Mouse (Mus musculus) limb, embryonic 11.5 days (tissue): ENCODE measurements at regions not wholly inside any gene's neighbourhood (a gene's known extent, or its start where the extent isn't known, plus 50 kb on each side); places are given as distances from the start of the nearest gene placed in this dataset.

Source experiments
- ATAC-seq: fragments of 200-750 bp; cut with Nextera tagmentation; 2 replicates; pipeline ENCODE4 v1.8.0; 2017; ENCODE audit warnings: low read depth; ENCODE audit not compliant: insufficient number of reproducible peaks, low FRiP score, low TSS enrichment
- DNase-seq: peaks from one replicate; pipeline ENCODE4 v3.0.0-alpha.2; 2015; ENCODE audit warnings: low spot score
- H3K27ac ChIP-seq: fragments of 300-500 bp; sonication (generic); replicated peaks from 2 replicates; pipeline ENCODE4 v1.5.1; 2014; ENCODE audit warnings: low read depth, mild to moderate bottlenecking, low read length
- H3K27me3 ChIP-seq: fragments of 300-500 bp; sonication (generic); 2 replicates; pipeline ENCODE4 v1.6.1; 2014; ENCODE audit warnings: mild to moderate bottlenecking, low read length, mixed read lengths; ENCODE audit not compliant: control insufficient read depth, insufficient read depth
- H3K36me3 ChIP-seq: fragments of 300-500 bp; sonication (generic); 2 replicates; pipeline ENCODE4 v1.6.1; 2014; ENCODE audit warnings: mild to moderate bottlenecking, low read length, moderate library complexity, mixed read lengths; ENCODE audit not compliant: control insufficient read depth, insufficient read depth
- H3K4me1 ChIP-seq: fragments of 300-500 bp; sonication (generic); 2 replicates; pipeline ENCODE4 v1.6.1; 2014; ENCODE audit warnings: low read length, mixed read lengths; ENCODE audit not compliant: control insufficient read depth, insufficient read depth
- H3K4me2 ChIP-seq: fragments of 300-500 bp; sonication (generic); 2 replicates; pipeline ENCODE4 v1.6.1; 2014; ENCODE audit warnings: low read depth, mild to moderate bottlenecking, moderate library complexity; ENCODE audit not compliant: severe bottlenecking
- H3K4me3 ChIP-seq: fragments of 300-500 bp; sonication (generic); 2 replicates; pipeline ENCODE4 v1.5.1; 2014; ENCODE audit warnings: low read depth, low read length
- H3K9ac ChIP-seq: fragments of 300-500 bp; sonication (generic); 2 replicates; pipeline ENCODE4 v1.6.1; 2014; ENCODE audit warnings: mild to moderate bottlenecking, low read length
- H3K9me3 ChIP-seq: fragments of 300-500 bp; sonication (generic); 2 replicates; pipeline ENCODE4 v1.6.1; 2016; ENCODE audit warnings: low read length; ENCODE audit not compliant: control insufficient read depth
- WGBS: fragments of 180-500 bp; shearing (Covaris S2); extraction: QIAGEN DNeasy Blood & Tissue Kit; methylation state at CpG from one replicate; pipeline ENCODE4 v1.1.7; 2014; 5-methylcytosine and 5-hydroxymethylcytosine counted together

DNA sequence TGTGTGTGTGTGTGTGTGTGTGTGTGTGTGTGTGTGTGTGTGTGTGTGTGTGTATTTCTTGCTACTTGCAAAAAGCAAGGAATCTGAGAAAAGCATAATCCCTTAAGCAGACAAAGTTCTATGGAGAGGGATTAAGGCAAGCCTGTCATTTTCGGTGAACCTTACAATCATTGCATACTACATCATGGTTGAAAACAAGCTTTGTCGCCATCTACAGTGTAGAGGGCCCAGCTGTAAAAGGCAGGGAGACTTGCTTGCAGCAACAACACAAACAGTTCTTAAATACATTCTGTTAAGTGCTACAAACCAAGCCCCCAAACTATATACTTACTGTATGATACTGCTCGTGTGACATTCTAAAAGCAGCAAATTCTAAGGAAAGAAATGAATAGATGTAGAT is 216.0 kb upstream of the Mon1b start:
- Histone ChIP-seq H3K27me3 (no peaks in the 10 kb centered on the region), H3K27ac (no peak overlapping the region), H3K4me2 (no peak overlapping the region), H3K36me3 (no peaks in the 10 kb centered on the region), H3K9me3 (no peaks in the 10 kb centered on the region), H3K4me1 (no peaks in the 10 kb centered on the region), H3K9ac (no peak overlapping the region), H3K4me3 (no peak overlapping the region)
- ATAC-seq (no peak), DNase-seq (no peak)
- WGBS = 85% methylated on average over 3 of the region's 3 CpGs

DNA sequence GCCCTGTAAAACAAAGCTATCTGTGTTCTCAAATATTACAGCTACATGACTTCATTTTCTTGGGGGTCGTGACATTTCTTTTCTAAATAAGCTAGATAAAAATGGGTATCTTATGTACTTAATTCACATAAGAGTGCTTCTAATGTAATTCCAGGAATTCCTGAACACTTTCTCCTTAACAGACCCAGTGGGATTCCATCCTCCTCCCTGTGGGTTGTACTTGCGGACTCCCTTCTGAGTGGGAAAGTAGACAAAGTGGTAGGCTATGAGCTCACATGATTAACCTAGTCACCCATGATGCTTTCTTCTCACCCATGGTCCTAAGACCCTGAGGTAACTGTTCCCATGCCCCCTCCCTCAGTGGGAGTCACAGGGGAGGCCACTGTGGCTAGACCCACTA is 212.7 kb upstream of the Mon1b start:
- WGBS = 90% methylated on average over 2 of the region's 2 CpGs
- no peak overlapping the region for H3K4me3 ChIP-seq
- H3K27ac ChIP-seq = no peak overlapping the region
- no peak for DNase-seq
- H3K4me1 ChIP-seq = no peaks in the 10 kb centered on the region
- H3K4me2 ChIP-seq = no peak overlapping the region
- H3K9ac ChIP-seq = no peak overlapping the region
- H3K9me3 ChIP-seq = no peaks in the 10 kb centered on the region
- ATAC-seq = no peak
- no peaks in the 10 kb centered on the region for H3K36me3 ChIP-seq
- H3K27me3 ChIP-seq = no peaks in the 10 kb centered on the region

DNA sequence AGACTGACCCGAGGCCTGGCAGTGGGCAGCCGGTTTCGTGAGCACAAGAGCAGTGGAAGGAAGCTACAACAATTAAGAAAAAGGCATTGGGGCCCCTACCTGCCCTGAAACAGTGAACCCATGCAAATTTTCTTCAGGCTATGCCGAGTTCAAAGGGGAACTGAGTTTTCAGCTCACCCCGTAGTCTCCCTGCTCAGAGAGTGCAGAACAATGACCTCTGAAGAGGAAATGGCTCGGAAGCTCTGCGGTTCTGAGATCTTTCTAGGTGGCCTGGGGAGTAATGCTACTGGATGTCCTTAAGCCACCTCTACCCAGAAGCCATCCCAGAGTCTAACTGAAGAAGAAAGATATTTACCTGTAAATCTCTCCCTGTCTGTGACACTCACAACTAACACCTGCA is 196.3 kb upstream of the Mon1b start:
- WGBS = 62% methylated on average over 7 of the region's 7 CpGs

DNA sequence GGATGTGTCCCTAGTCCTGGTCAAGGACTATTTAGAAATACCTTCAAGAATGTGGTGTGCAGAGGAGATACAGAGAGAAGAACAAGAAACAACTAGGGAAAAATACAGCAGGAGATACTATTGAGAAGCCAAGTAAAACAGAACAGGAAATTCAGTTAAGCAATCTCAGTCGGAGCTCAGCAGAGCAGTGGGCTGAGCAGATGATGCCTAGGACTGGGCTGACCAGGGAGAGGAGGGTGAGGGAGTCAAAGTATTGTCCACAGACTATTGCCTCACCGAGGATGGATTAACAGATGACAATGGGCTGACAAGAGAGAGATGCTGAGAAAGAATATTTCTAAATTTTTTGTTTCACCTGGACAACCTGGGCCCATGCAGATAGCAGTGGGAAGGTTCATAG is 181.4 kb upstream of the Mon1b start:
- no peak overlapping the region for H3K4me3 ChIP-seq
- DNase-seq (no peak), ATAC-seq (no peak)
- no peak overlapping the region for H3K9ac ChIP-seq
- H3K27ac ChIP-seq = no peak overlapping the region
- no peaks in the 10 kb centered on the region for H3K9me3 ChIP-seq
- no peaks in the 10 kb centered on the region for H3K27me3 ChIP-seq
- H3K4me2 ChIP-seq = no peak overlapping the region
- H3K4me1 ChIP-seq = no peaks in the 10 kb centered on the region
- 90% methylated on average over 2 of the region's 2 CpGs for WGBS
- H3K36me3 ChIP-seq = no peaks in the 10 kb centered on the region

More for the DNA sequence above, 196.3 kb upstream of the Mon1b start:
- Histone ChIP-seq H3K4me1 (no peaks in the 10 kb centered on the region), H3K4me3 (no peak overlapping the region), H3K36me3 (no peaks in the 10 kb centered on the region), H3K27me3 (no peaks in the 10 kb centered on the region), H3K9ac (no peak overlapping the region), H3K9me3 (no peaks in the 10 kb centered on the region), H3K4me2 (no peak overlapping the region), H3K27ac (no peak overlapping the region)
- DNase-seq = no peak
- no peak for ATAC-seq

DNA sequence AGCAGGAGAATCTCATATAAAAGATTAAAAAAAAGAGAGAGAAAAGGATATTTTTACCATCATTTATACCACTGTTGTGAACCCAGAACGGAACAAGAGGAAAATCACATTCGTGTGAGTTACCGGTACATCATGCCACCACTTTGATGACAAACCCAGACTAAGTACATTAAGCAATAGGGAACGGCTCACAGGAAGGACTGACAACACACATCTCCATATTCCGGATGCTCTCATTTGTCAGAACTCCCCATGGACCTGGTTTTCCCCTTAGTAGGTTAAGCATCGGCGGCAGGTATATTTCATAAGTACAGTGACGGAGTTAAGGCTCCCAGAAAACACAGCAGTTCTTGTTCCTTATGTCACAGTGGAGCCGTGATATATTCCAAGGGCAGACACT is 170.8 kb upstream of the Mon1b start:
- WGBS = 86% methylated on average over 9 of the region's 9 CpGs
- Histone ChIP-seq H3K9ac (no peak overlapping the region), H3K27me3 (no peaks in the 10 kb centered on the region), H3K36me3 (no peaks in the 10 kb centered on the region), H3K4me3 (no peak overlapping the region), H3K4me1 (no peaks in the 10 kb centered on the region), H3K9me3 (no peaks in the 10 kb centered on the region), H3K4me2 (no peak overlapping the region), H3K27ac (no peak overlapping the region)
- DNase-seq (no peak), ATAC-seq (no peak)

DNA sequence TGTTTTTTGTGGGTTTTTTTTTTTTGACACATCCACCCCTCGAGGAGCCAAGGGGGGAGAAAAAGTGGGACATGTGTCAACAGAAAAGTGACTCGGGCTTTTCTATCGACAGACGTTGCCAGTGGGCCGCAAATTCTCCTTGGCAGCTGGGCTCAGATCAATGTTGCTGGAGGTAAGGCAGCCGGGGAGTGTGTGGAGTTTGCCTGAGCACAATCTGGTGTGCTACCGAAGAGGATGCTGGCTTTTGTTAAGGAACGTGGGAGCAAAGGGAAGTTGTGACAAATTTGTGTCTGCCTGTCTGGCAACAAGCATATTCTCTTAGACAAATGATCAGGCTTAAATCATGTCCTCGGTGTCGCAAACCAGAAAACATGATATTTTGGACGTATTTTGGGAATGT is 170.2 kb upstream of the Mon1b start:
- no peak overlapping the region for H3K4me3 ChIP-seq
- no peaks in the 10 kb centered on the region for H3K36me3 ChIP-seq
- WGBS = 76% methylated on average over 11 of the region's 11 CpGs
- H3K27me3 ChIP-seq = no peaks in the 10 kb centered on the region
- H3K9ac ChIP-seq = no peak overlapping the region
- H3K9me3 ChIP-seq = no peaks in the 10 kb centered on the region
- H3K27ac ChIP-seq = no peak overlapping the region
- DNase-seq (no peak), ATAC-seq (no peak)
- no peaks in the 10 kb centered on the region for H3K4me1 ChIP-seq
- no peak overlapping the region for H3K4me2 ChIP-seq

DNA sequence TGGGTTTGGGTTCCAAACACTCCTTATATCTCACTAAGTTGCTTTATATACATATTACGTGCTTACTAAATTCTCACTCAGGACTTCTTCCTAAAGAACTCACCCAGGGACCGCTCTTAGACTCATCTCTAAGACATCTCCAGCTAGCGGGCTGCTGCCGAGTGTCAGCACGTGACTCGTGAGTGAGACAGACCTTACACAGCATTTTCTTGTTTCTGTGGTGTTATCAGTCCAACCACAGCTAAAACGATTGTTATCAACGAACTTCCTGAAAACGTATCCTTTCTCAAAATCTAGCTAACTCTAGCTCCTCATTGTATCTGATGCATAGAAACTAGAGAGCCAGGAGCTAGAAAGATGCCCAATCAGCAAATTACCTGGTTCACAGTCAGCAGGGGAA is 168.7 kb upstream of the Mon1b start:
- H3K27ac ChIP-seq = no peak overlapping the region
- 92% methylated on average over 9 of the region's 9 CpGs for WGBS
- ATAC-seq (no peak), DNase-seq (no peak)
- H3K9ac ChIP-seq = no peak overlapping the region
- H3K9me3 ChIP-seq = no peaks in the 10 kb centered on the region
- H3K36me3 ChIP-seq = no peaks in the 10 kb centered on the region
- no peak overlapping the region for H3K4me2 ChIP-seq
- H3K27me3 ChIP-seq = no peaks in the 10 kb centered on the region
- H3K4me3 ChIP-seq = no peak overlapping the region
- H3K4me1 ChIP-seq = no peaks in the 10 kb centered on the region

DNA sequence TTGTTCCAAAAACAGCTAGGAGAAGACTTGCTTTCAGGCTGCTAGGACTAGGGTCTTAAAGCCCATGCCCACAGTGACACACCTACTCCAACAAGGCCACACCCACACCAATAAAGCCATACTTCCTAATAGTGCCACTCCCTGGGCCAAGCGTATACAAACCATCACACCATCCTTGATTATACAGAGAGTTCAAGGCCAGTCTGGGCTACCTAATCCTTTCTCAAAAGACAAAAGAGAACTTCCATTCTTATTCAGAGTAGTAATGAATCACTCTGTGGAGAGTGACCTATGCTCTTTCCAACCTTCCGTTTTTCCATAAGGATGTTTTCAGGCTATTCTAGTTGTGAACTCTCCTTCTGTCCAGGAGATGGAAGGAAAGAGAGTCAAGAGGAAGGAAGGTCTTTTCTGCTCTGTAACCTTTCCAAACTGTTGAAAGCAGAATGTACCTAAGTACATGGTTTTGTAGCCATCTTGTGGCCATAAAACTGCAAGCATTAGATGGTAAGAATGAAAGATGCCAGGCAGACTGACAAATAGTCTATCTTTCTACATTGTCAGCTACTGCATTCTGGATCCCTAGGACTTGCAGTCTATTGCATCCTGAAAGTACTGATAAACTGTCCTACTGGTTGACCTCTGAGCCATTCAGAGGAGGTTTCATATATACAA is 145.8 kb upstream of the Mon1b start:
- no peak for ATAC-seq
- Histone ChIP-seq H3K4me3 (no peak overlapping the region), H3K9ac (no peak overlapping the region), H3K27me3 (no peaks in the 10 kb centered on the region), H3K4me1 (no peaks in the 10 kb centered on the region), H3K4me2 (no peak overlapping the region), H3K36me3 (no peaks in the 10 kb centered on the region), H3K9me3 (no peaks in the 10 kb centered on the region), H3K27ac (no peak overlapping the region)
- 92% methylated on average over 2 of the region's 2 CpGs for WGBS
- DNase-seq = no peak

DNA sequence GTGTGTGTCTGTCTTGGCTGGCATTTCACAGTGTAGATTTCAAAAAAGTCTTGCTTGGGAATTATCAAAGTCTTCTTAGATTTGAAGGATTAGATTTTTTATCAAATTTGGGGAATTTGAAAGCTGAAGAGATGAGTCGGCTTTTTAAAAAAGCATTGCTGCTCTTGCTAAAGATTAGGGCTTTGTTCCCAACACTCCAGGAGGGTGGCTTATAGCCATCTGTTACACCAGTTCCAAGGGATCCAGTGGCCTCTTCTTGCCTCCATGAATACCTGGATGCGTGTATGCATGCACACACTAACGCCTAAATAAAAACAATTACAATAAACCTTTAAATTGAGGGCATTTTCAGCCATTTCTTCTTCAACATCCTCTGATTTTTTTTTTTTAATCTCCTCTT is 144.5 kb upstream of the Mon1b start:
- ATAC-seq (no peak), DNase-seq (no peak)
- no peaks in the 10 kb centered on the region for H3K27me3 ChIP-seq
- H3K9me3 ChIP-seq = no peaks in the 10 kb centered on the region
- no peaks in the 10 kb centered on the region for H3K4me1 ChIP-seq
- H3K27ac ChIP-seq = no peak overlapping the region
- no peak overlapping the region for H3K9ac ChIP-seq
- no peak overlapping the region for H3K4me3 ChIP-seq
- no peaks in the 10 kb centered on the region for H3K36me3 ChIP-seq
- no peak overlapping the region for H3K4me2 ChIP-seq
- 88% methylated on average over 3 of the region's 3 CpGs for WGBS
